8 mouse cellular contexts compared by ENCODE assay signal in the genomic region with DNA sequence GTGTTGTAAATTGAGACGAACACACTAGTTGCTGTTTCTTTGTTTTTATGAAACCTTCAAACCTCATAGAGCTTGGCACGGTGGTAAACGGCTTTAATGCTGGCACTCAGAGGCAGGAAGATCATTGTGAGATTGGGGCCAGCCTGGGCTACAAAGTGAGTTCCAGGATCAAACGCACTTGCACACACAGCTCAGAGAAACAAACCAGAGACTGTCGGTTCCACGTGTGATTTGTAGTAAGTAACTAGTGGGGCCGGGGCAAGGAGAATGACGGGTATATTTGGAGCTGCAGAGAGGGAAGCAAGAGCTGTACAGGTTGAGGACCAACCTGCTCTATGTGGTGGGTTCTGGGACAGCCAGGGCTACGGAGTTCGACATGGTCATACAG. TPM values are rescaled to one million over a fixed set of nuclear protein-coding genes. Genes with fewer than 3 reads are reported as not detected.
DNase-seq lines count a peak whose midpoint lies in the region; ATAC-seq and TF ChIP-seq lines count a peak whose summit lies in the region.

No protein-coding gene starts in this region.

- peak overlapping the region; percentile 89 for H3K4me2 ChIP-seq in kidney, embryonic 15.5 days
- peak overlapping the region; percentile 70 for H3K4me2 ChIP-seq in intestine, embryonic 14.5 days (ENCODE audit: low read length)
- H3K4me2 ChIP-seq in myocyte (ENCODE audit: low read depth), result peak overlapping the region; percentile 68

- H3ac ChIP-seq in myocyte (ENCODE audit: control insufficient read depth, insufficient read length), result peak overlapping the region; percentile 94

- H3K9ac ChIP-seq in kidney, embryonic 15.5 days, result peak overlapping the region; percentile 82
- peak overlapping the region; percentile 82 for H3K9ac ChIP-seq in intestine, embryonic 14.5 days (ENCODE audit: low read length)

- no peak for ATAC-seq in kidney, embryonic 15.5 days (replicated peaks; ENCODE audit: low FRiP score)
- no peak for ATAC-seq in intestine, embryonic 14.5 days (replicated peaks; ENCODE audit: low FRiP score, low TSS enrichment, low read depth)
- no peak; the same call in 1 of the 2 replicates for ATAC-seq in megakaryocyte-erythroid progenitor cell, adult 5-6 weeks (replicated peaks; ENCODE audit: low FRiP score, low TSS enrichment, poor library complexity, severe bottlenecking)

- H3K4me3 ChIP-seq in kidney, embryonic 15.5 days (replicated peaks), result peak overlapping the region; percentile 93
- H3K4me3 ChIP-seq in intestine, embryonic 14.5 days (ENCODE audit: low read depth, low read length), result peak overlapping the region; percentile 94
- peak overlapping the region; percentile 94 for H3K4me3 ChIP-seq in myocyte

- no peaks in the 10 kb centered on the region for H3K27me3 ChIP-seq in kidney, embryonic 15.5 days
- H3K27me3 ChIP-seq in intestine, embryonic 14.5 days (replicated peaks; ENCODE audit: control insufficient read depth, insufficient read depth, low read length), result no peaks in the 10 kb centered on the region
- no peaks in the 10 kb centered on the region for H3K27me3 ChIP-seq in myocyte (ENCODE audit: control insufficient read depth, insufficient read depth, insufficient read length)

- H3K27ac ChIP-seq in kidney, embryonic 15.5 days, result peak overlapping the region; percentile 97
- peak overlapping the region; percentile 96 for H3K27ac ChIP-seq in intestine, embryonic 14.5 days (ENCODE audit: low read depth)

- peaks cover 40% of the 10 kb centered on the region for H3K79me2 ChIP-seq in myocyte (ENCODE audit: control insufficient read depth, insufficient read depth)

- 23% methylated on average over 10 of the region's 10 CpGs for WGBS in kidney, embryonic 15.5 days
- WGBS in intestine, embryonic 14.5 days, result 16% methylated on average over 10 of the region's 10 CpGs

- TF ChIP-seq POLR2A in brain, embryonic 14.5 days (IDR thresholded peaks at IDR 0.05; ENCODE audit: borderline replicate concordance, extremely low read depth, insufficient read depth, insufficient read length, poor library complexity, severe bottlenecking), result no peak
- TF ChIP-seq POLR2A in myocyte (IDR thresholded peaks at IDR 0.05; ENCODE audit: insufficient read length, low read depth), result no peak

- no peaks in the 10 kb centered on the region for H3K9me3 ChIP-seq in kidney, embryonic 15.5 days (replicated peaks)
- H3K9me3 ChIP-seq in intestine, embryonic 14.5 days (ENCODE audit: control insufficient read depth, low read length), result no peaks in the 10 kb centered on the region

- TF ChIP-seq CTCF in brain, embryonic 14.5 days (IDR thresholded peaks at IDR 0.05; ENCODE audit: borderline replicate concordance, extremely low read depth, insufficient read depth, insufficient read length), result no peak

- H3K36me3 ChIP-seq in kidney, embryonic 15.5 days, result no peaks in the 10 kb centered on the region
- no peaks in the 10 kb centered on the region; the same call in 1 of the 2 replicates for H3K36me3 ChIP-seq in intestine, embryonic 14.5 days (ENCODE audit: control insufficient read depth, insufficient read depth, low read length)
- H3K36me3 ChIP-seq in myocyte (ENCODE audit: control insufficient read depth, insufficient read depth), result no peaks in the 10 kb centered on the region

- H3K4me1 ChIP-seq in kidney, embryonic 15.5 days, result peaks cover 44% of the 10 kb centered on the region
- peaks cover 27% of the 10 kb centered on the region for H3K4me1 ChIP-seq in intestine, embryonic 14.5 days (replicated peaks; ENCODE audit: control insufficient read depth, insufficient read depth, low read length)

- no peak for DNase-seq in kidney, adult 9 months
- peak; percentile 66 for DNase-seq in brain, embryonic 14.5 days (ENCODE audit: low read depth)
- no peak for DNase-seq in intestine, embryonic 14.5 days (ENCODE audit: low spot score)
- no peak for DNase-seq in right cerebral cortex, postnatal 25 days
- DNase-seq in right cerebral cortex, postnatal 36 days (ENCODE audit: low spot score in 2 of 2), result no peak

TF ChIP-seq in myocyte, 11 proteins besides CTCF, POLR2A, EP300 and RAD21:
- TF ChIP-seq MYOD1 (IDR thresholded peaks at IDR 0.05; ENCODE audit: control insufficient read depth in 1 of 3, insufficient read length in 2 of 3, low read depth in 2 of 3) (no peak), TCF12 (IDR thresholded peaks at IDR 0.05; ENCODE audit: insufficient read depth, poor library complexity, severe bottlenecking) (no peak), REST (IDR thresholded peaks at IDR 0.05; ENCODE audit: insufficient read depth, insufficient read length) (no peak), CEBPB (IDR thresholded peaks at IDR 0.05; ENCODE audit: insufficient read depth, poor library complexity, severe bottlenecking) (no peak), POLR2AphosphoS2 (IDR thresholded peaks at IDR 0.05; ENCODE audit: insufficient read length, low read depth) (no peak)

RNA-seq across cellular contexts. Expression of a gene that starts 0.9 kb away (rescaled TPM):
- polyA plus RNA-seq in kidney, embryonic 15.5 days (2015; fragmentation: Nextera tagmentation; extraction: Ambion mirVana), result 10.9 and 11.1 TPM in 2 replicates
- polyA plus RNA-seq in brain, embryonic 14.5 days (2012; rRNA removed), result 56.9 and 58.9 TPM in 2 replicates
- 16.8 and 18.7 TPM in 2 replicates for polyA plus RNA-seq in intestine, embryonic 14.5 days (2014; fragmentation: Nextera tagmentation; extraction: Ambion mirVana)
- polyA plus RNA-seq in myocyte (2012; fragmentation: generic; extraction: Trizol), result 35.8 TPM
- 12.8 and 16.6 TPM in 2 replicates for total RNA-seq in megakaryocyte-erythroid progenitor cell, adult 5-6 weeks (2014; fragmentation: Nextera tagmentation)
- total RNA-seq in megakaryocyte-erythroid progenitor cell, adult 5-6 weeks (2017), result 11.7 and 13.6 TPM in 2 replicates

RNA-seq across cellular contexts. Expression of a gene that starts 52.4 kb away (rescaled TPM):
- polyA plus RNA-seq in kidney, embryonic 15.5 days (2015; fragmentation: Nextera tagmentation; extraction: Ambion mirVana), result 9.7 and 10.2 TPM in 2 replicates
- polyA plus RNA-seq in brain, embryonic 14.5 days (2012; rRNA removed), result 20.0 and 20.3 TPM in 2 replicates
- polyA plus RNA-seq in intestine, embryonic 14.5 days (2014; fragmentation: Nextera tagmentation; extraction: Ambion mirVana), result 7.9 and 8.8 TPM in 2 replicates
- polyA plus RNA-seq in myocyte (2012; fragmentation: generic; extraction: Trizol), result 13.3 TPM
- 21.6 and 29.3 TPM in 2 replicates for total RNA-seq in megakaryocyte-erythroid progenitor cell, adult 5-6 weeks (2014; fragmentation: Nextera tagmentation)
- 21.5 and 21.7 TPM in 2 replicates for total RNA-seq in megakaryocyte-erythroid progenitor cell, adult 5-6 weeks (2017)

RNA-seq across cellular contexts. Expression of a gene that starts 52.6 kb away (rescaled TPM):
- polyA plus RNA-seq in kidney, embryonic 15.5 days (2015; fragmentation: Nextera tagmentation; extraction: Ambion mirVana), result 7.6 and 9.0 TPM in 2 replicates
- polyA plus RNA-seq in brain, embryonic 14.5 days (2012; rRNA removed), result 10.3 and 15.2 TPM in 2 replicates
- 7.5 and 7.7 TPM in 2 replicates for polyA plus RNA-seq in intestine, embryonic 14.5 days (2014; fragmentation: Nextera tagmentation; extraction: Ambion mirVana)
- 8.8 TPM for polyA plus RNA-seq in myocyte (2012; fragmentation: generic; extraction: Trizol)
- total RNA-seq in megakaryocyte-erythroid progenitor cell, adult 5-6 weeks (2014; fragmentation: Nextera tagmentation), result 10.5 and 12.0 TPM in 2 replicates
- total RNA-seq in megakaryocyte-erythroid progenitor cell, adult 5-6 weeks (2017), result 11.8 and 14.8 TPM in 2 replicates
